Mouse (Mus musculus): ENCODE measurements around the gene Tmem217. TPM values are rescaled to one million over a fixed set of nuclear protein-coding genes. Genes with fewer than 3 reads are reported as not detected.

The Tmem217 gene
- total and polyA plus RNA-seq, 3 experiments: 0.26 to 0.76 TPM; not detected in 1

- H3K9ac ChIP-seq (ENCODE audit: insufficient read depth, low read depth): no peak overlapping the region
- in situ Hi-C loops (cut with MboI; ENCODE audit: low pct_ligation_motif_present, low pct_unique_long_range_greater_than_20kb, low sequenced_read_pairs) (no loop called here), dilution Hi-C loops (cut with MboI; ENCODE audit: extremely low pct_ligation_motif_present, extremely low pct_unique_long_range_greater_than_20kb, low sequenced_read_pairs) (no loop called here)
- H3K9me3 ChIP-seq (replicated peaks; ENCODE audit: low read length): no peaks in the 10 kb centered on the region
- H3K27ac ChIP-seq (ENCODE audit: insufficient read depth, low read depth): no peak overlapping the region
- no peak overlapping the region for H3K4me3 ChIP-seq (replicated peaks in 1 of 3; ENCODE audit: low read depth in 2 of 3, low read length in 2 of 3, poor library complexity in 1 of 3)
- H3K27me3 ChIP-seq (replicated peaks): no peaks in the 10 kb centered on the region
- no peak for DNase-seq (ENCODE audit: extremely low read depth)
- peaks cover 28 to 63% of the 10 kb centered on the region in 2 experiments for H3K36me3 ChIP-seq (replicated peaks in 1 of 2; ENCODE audit: control insufficient read depth in 1 of 2, insufficient read depth in 1 of 2, low read length in 1 of 2)
- no peaks in the 10 kb centered on the region for H3K79me2 ChIP-seq (replicated peaks; ENCODE audit: control insufficient read depth, extremely low read depth, insufficient read depth, poor library complexity, severe bottlenecking)
- H3K4me2 ChIP-seq (ENCODE audit: insufficient read depth, low read depth, poor library complexity, severe bottlenecking): no peak overlapping the region
- no peak for TF ChIP-seq PAX5 (IDR thresholded peaks at IDR 0.05; ENCODE audit: low read length)
- no peak for TF ChIP-seq KAT2A (IDR thresholded peaks at IDR 0.05; ENCODE audit: insufficient replicate concordance, low read length)
- TF ChIP-seq RCOR1 (conservative IDR thresholded peaks at IDR 0.05; ENCODE audit: low read depth, low read length): no peak
- TF ChIP-seq ZC3H11A (IDR thresholded peaks at IDR 0.05; ENCODE audit: low read depth, low read length): no peak
- no peak for TF ChIP-seq MAX (IDR thresholded peaks at IDR 0.05; ENCODE audit: low read length)
- no peak for TF ChIP-seq EP300 (IDR thresholded peaks at IDR 0.05; ENCODE audit: low read length)
- TF ChIP-seq TCF12 (IDR thresholded peaks at IDR 0.05; ENCODE audit: low read depth, low read length): no peak
- TF ChIP-seq USF2 (conservative IDR thresholded peaks at IDR 0.05; ENCODE audit: low read depth, low read length): no peak
- no peak for TF ChIP-seq CHD2 (IDR thresholded peaks at IDR 0.05; ENCODE audit: low read length)
- TF ChIP-seq JUN (IDR thresholded peaks at IDR 0.05; ENCODE audit: insufficient read depth, low read depth, low read length): no peak
- no peak for TF ChIP-seq USF1 (IDR thresholded peaks at IDR 0.05; ENCODE audit: low read depth, low read length)
- no peak for TF ChIP-seq POLR2AphosphoS2 (IDR thresholded peaks at IDR 0.05; ENCODE audit: low read depth, low read length)
- TF ChIP-seq MEF2A (IDR thresholded peaks at IDR 0.05; ENCODE audit: borderline replicate concordance, low read depth, low read length): no peak
- no peak for TF ChIP-seq ETS1 (conservative IDR thresholded peaks at IDR 0.05; ENCODE audit: low read depth, low read length)
- no peak for TF ChIP-seq CHD1 (IDR thresholded peaks at IDR 0.05; ENCODE audit: low read depth, low read length)
- no peak for TF ChIP-seq POLR2A (IDR thresholded peaks at IDR 0.05; ENCODE audit: low read depth, low read length)
- TF ChIP-seq CTCF (conservative IDR thresholded peaks at IDR 0.05 in 1 of 2, IDR thresholded peaks at IDR 0.05 in 1 of 2; ENCODE audit: low read depth in 2 of 2, low read length in 2 of 2): no peak
- TF ChIP-seq NRF1 (IDR thresholded peaks at IDR 0.05; ENCODE audit: low read depth, low read length): no peak
- H3K4me1 ChIP-seq (ENCODE audit: control insufficient read depth in 1 of 2, insufficient read depth in 2 of 2): peaks cover 0 to 28% of the 10 kb centered on the region in 2 experiments; a peak in 2 of 4 replicates
Observed at GRCm38 (mm10) chr17:29584737-29585136, 32.6 kb upstream of the Tmem217 start.

GRCm38 (mm10) chr17:29584306-29584705 is 32.1 kb upstream of the Tmem217 start:
- no peak overlapping the region for H3K9ac ChIP-seq (ENCODE audit: insufficient read depth, low read depth)
- peaks cover 0 to 24% of the 10 kb centered on the region in 2 experiments; a peak in 2 of 4 replicates for H3K4me1 ChIP-seq (ENCODE audit: control insufficient read depth in 1 of 2, insufficient read depth in 2 of 2)
- in situ Hi-C loops (cut with MboI; ENCODE audit: low pct_ligation_motif_present, low pct_unique_long_range_greater_than_20kb, low sequenced_read_pairs) (no loop called here), dilution Hi-C loops (cut with MboI; ENCODE audit: extremely low pct_ligation_motif_present, extremely low pct_unique_long_range_greater_than_20kb, low sequenced_read_pairs) (no loop called here)
- no peak overlapping the region for H3K4me3 ChIP-seq (replicated peaks in 1 of 3; ENCODE audit: low read depth in 2 of 3, low read length in 2 of 3, poor library complexity in 1 of 3)
- no peaks in the 10 kb centered on the region for H3K27me3 ChIP-seq (replicated peaks)
- H3K27ac ChIP-seq (ENCODE audit: insufficient read depth, low read depth): no peak overlapping the region
- peaks cover 32 to 66% of the 10 kb centered on the region in 2 experiments for H3K36me3 ChIP-seq (replicated peaks in 1 of 2; ENCODE audit: control insufficient read depth in 1 of 2, insufficient read depth in 1 of 2, low read length in 1 of 2)
- DNase-seq (ENCODE audit: extremely low read depth): no peak
- no peaks in the 10 kb centered on the region for H3K9me3 ChIP-seq (replicated peaks; ENCODE audit: low read length)
- no peaks in the 10 kb centered on the region for H3K79me2 ChIP-seq (replicated peaks; ENCODE audit: control insufficient read depth, extremely low read depth, insufficient read depth, poor library complexity, severe bottlenecking)
- no peak overlapping the region for H3K4me2 ChIP-seq (ENCODE audit: insufficient read depth, low read depth, poor library complexity, severe bottlenecking)
- no peak for TF ChIP-seq MAZ (IDR thresholded peaks at IDR 0.05; ENCODE audit: low read depth, low read length)
- no peak for TF ChIP-seq CTCF (conservative IDR thresholded peaks at IDR 0.05 in 1 of 2, IDR thresholded peaks at IDR 0.05 in 1 of 2; ENCODE audit: low read depth in 2 of 2, low read length in 2 of 2)
- no peak for TF ChIP-seq UBTF (IDR thresholded peaks at IDR 0.05; ENCODE audit: low read depth, low read length)
- no peak for TF ChIP-seq JUN (IDR thresholded peaks at IDR 0.05; ENCODE audit: insufficient read depth, low read depth, low read length)
- TF ChIP-seq ZC3H11A (IDR thresholded peaks at IDR 0.05; ENCODE audit: low read depth, low read length): no peak
- TF ChIP-seq USF1 (IDR thresholded peaks at IDR 0.05; ENCODE audit: low read depth, low read length): no peak
- no peak for TF ChIP-seq MYC (IDR thresholded peaks at IDR 0.05; ENCODE audit: low read depth, low read length)
- no peak for TF ChIP-seq NELFE (IDR thresholded peaks at IDR 0.05; ENCODE audit: low read depth, low read length)

Data from CH12.LX (cell line).